Comparison of ENCODE assay signal across 8 mouse cellular contexts in the genomic region with DNA sequence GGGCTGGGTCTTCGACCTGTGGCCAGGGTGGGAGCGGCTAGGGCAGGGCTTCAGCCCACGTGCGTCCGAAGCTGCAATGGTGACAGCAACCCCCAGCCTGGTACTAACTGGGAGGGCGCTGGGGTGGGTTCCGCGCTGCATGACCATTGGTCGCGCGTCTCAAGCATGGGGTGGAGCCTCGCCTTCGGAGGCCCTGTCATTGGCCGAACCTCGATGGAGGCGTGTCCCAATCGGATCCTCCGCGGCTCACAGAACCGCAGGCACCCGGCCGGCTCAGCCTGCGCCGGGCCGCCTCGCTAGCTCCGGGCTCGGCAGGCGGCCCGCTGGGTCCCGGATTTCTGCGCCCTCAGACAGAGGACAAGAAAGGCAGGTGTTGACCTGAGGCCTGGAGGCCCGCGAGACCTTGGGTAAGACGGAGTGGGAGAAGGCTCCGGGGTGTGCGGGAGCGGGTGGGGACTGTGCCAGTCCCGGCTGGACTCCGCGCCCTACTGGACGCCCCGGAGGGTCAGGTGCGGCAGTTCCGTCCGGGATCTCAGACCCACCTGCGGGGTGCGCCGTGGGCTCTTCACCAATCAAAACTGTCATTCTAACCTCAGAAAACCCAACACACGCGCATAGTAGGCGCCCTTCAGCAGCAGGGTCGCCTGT. TPM values are rescaled to one million over a fixed set of nuclear protein-coding genes. Genes with fewer than 3 reads are reported as not detected.
DNase-seq lines count a peak whose midpoint lies in the region; ATAC-seq lines count a peak whose summit lies in the region.

A gene (plus strand): TSS at position 242 of the 648 bp plus-strand sequence.

- H3K9ac ChIP-seq in lung, embryonic 15.5 days: peak within 1 kb of the TSS; percentile 56

- H3K36me3 ChIP-seq in hindbrain, embryonic 10.5 days: no peaks in the 10 kb centered on the region
- no peaks in the 10 kb centered on the region for H3K36me3 ChIP-seq in lung, embryonic 15.5 days

- WGBS in hindbrain, embryonic 10.5 days: under 1% methylated on average over 53 of the region's 53 CpGs
- WGBS in lung, embryonic 15.5 days: under 1% methylated on average over 53 of the region's 53 CpGs

- H3K4me2 ChIP-seq in lung, embryonic 15.5 days: peak within 1 kb of the TSS; percentile 97

- peak within 1 kb of the TSS; percentile 66 for H3K4me3 ChIP-seq in hindbrain, embryonic 10.5 days
- H3K4me3 ChIP-seq in lung, embryonic 15.5 days: peak within 1 kb of the TSS; percentile 61

- DNase-seq in MN1 (ENCODE audit: low spot score): peak; percentile 93
- peak; percentile 88 for DNase-seq in cerebellum, adult 8-10 months
- DNase-seq in frontal cortex, adult 2 months (ENCODE audit: extremely low spot score in 1 of 2, low spot score in 1 of 2): peak; percentile 87 to 91
- peak; percentile 91 for DNase-seq in hindbrain, embryonic 10.5 days (ENCODE audit: low spot score)
- DNase-seq in layer of hippocampus, adult 9-10 months (ENCODE audit: low spot score): peak; percentile 67
- DNase-seq in ovary, adult 18-20 months (ENCODE audit: low spot score): peak; percentile 85
- DNase-seq in thymus, postnatal 0 days (ENCODE audit: low spot score): peak; percentile 81

- ATAC-seq in lung, embryonic 15.5 days (ENCODE audit: borderline replicate concordance, extremely low read depth, low FRiP score, low TSS enrichment): peak; percentile 97

- H3K4me1 ChIP-seq in hindbrain, embryonic 10.5 days (replicated peaks): peaks cover 24% of the 10 kb centered on the region
- H3K4me1 ChIP-seq in lung, embryonic 15.5 days: peaks cover 28% of the 10 kb centered on the region

- no peak within 1 kb of the TSS for H3K27ac ChIP-seq in hindbrain, embryonic 10.5 days
- peak within 1 kb of the TSS; percentile 34 for H3K27ac ChIP-seq in lung, embryonic 15.5 days

- peaks cover 67% of the 10 kb centered on the region for H3K27me3 ChIP-seq in hindbrain, embryonic 10.5 days (ENCODE audit: insufficient read depth, poor library complexity, severe bottlenecking)
- peaks cover 4% of the 10 kb centered on the region; the same call in 1 of the 2 replicates for H3K27me3 ChIP-seq in lung, embryonic 15.5 days

- H3K9me3 ChIP-seq in hindbrain, embryonic 10.5 days: 0 out of 2 replicates have a peak, but pooled peaks cover under 1% of the 10 kb centered on the region
- no peaks in the 10 kb centered on the region for H3K9me3 ChIP-seq in lung, embryonic 15.5 days

RNA-seq across cellular contexts. Expression of the gene that starts here (rescaled TPM):
- 229 and 253 TPM in 2 replicates for polyA plus RNA-seq in frontal cortex, adult 2 months (2012; rRNA removed)
- 0.77 and 1.2 TPM in 2 replicates for polyA plus RNA-seq in hindbrain, embryonic 10.5 days (2016; fragmentation: Nextera tagmentation; extraction: Ambion mirVana)
- polyA plus RNA-seq in lung, embryonic 15.5 days (2015; fragmentation: Nextera tagmentation; extraction: Ambion mirVana): 20.7 and 22.8 TPM in 2 replicates
- 0.51 and 0.85 TPM in 2 replicates for polyA plus RNA-seq in thymus, postnatal 0 days (2015; fragmentation: Nextera tagmentation; extraction: Ambion mirVana)

Comparison
In these comparisons a context has a peak if more than half of its experiments do, and no peak if none do; other contexts are left out.
1. Peak in DNase-seq in thymus, postnatal 0 days; RNA of the gene not detected or under 1 TPM.